Mouse (Mus musculus) liver, embryonic 14.5 days (tissue): ENCODE measurements around the gene Ddx55. TPM values are rescaled to one million over a fixed set of nuclear protein-coding genes. Genes with fewer than 3 reads are reported as not detected.

Experiments
- ATAC-seq: fragments of 200-750 bp; cut with Nextera tagmentation; 2 replicates; pipeline ENCODE4 v1.8.0; 2017; ENCODE audit warnings: moderate number of reproducible peaks, mild to moderate bottlenecking, moderate library complexity; ENCODE audit not compliant: insufficient read depth
- DNase-seq, 3 experiments: peaks; one replicate each; pipeline ENCODE4 v3.0.0-alpha.2; 2012 to 2013; ENCODE audit warnings: low read depth in 3 of 3, low spot score in 3 of 3
- H3K27ac ChIP-seq: fragments of 300-500 bp; sonication (generic); 2 replicates; pipeline ENCODE4 v1.5.1; 2014; ENCODE audit warnings: moderate library complexity, mild to moderate bottlenecking, control low read depth, inconsistent platforms
- H3K27me3 ChIP-seq: fragments of 300-500 bp; sonication (generic); 2 replicates; pipeline ENCODE4 v1.6.1; 2014; ENCODE audit warnings: mild to moderate bottlenecking, low read length, moderate library complexity; ENCODE audit not compliant: control insufficient read depth, insufficient read depth
- H3K36me3 ChIP-seq: fragments of 300-500 bp; sonication (generic); replicated peaks from 2 replicates; pipeline ENCODE4 v1.6.1; 2014; ENCODE audit warnings: low read depth; ENCODE audit not compliant: control insufficient read depth, insufficient read depth
- H3K4me1 ChIP-seq, 2 experiments: fragments of 200-500 bp in 1 of 2; fragments of 300-500 bp in 1 of 2; sonication (generic) in 1 of 2; replicated peaks; 2 replicates each; pipeline ENCODE4 v1.6.1; 2012 to 2014; ENCODE audit warnings: antibody characterized with exemption in 1 of 2, inconsistent platforms in 1 of 2, low read length in 1 of 2; ENCODE audit not compliant: control insufficient read depth in 2 of 2, insufficient read depth in 2 of 2
- H3K4me2 ChIP-seq: fragments of 300-500 bp; sonication (generic); 2 replicates; pipeline ENCODE4 v1.6.1; 2014; ENCODE audit warnings: low read depth, mild to moderate bottlenecking, control low read depth, moderate library complexity
- H3K4me3 ChIP-seq, 2 experiments: fragments of 200-500 bp in 1 of 2; fragments of 300-500 bp in 1 of 2; sonication (generic) in 1 of 2; 2 replicates each; pipeline ENCODE4 v1.5.1; 2012 to 2014; ENCODE audit warnings: low read depth in 2 of 2, low read length in 2 of 2, mild to moderate bottlenecking in 2 of 2, control low read depth in 1 of 2, inconsistent platforms in 1 of 2, moderate library complexity in 1 of 2; ENCODE audit not compliant: insufficient read depth in 1 of 2
- H3K9ac ChIP-seq: fragments of 300-500 bp; sonication (generic); replicated peaks from 2 replicates; pipeline ENCODE4 v1.6.1; 2014; ENCODE audit warnings: mild to moderate bottlenecking, control low read depth, moderate library complexity
- H3K9me3 ChIP-seq: fragments of 300-500 bp; sonication (generic); 2 replicates; pipeline ENCODE4 v1.6.1; 2016; ENCODE audit warnings: low read length, mixed read lengths; ENCODE audit not compliant: control insufficient read depth
- CTCF ChIP-seq: IDR thresholded peaks from 2 replicates; pipeline ENCODE4 v1.5.1; 2016; ENCODE audit warnings: antibody characterized with exemption, low read depth, control low read depth
- EP300 ChIP-seq: IDR thresholded peaks from 2 replicates; pipeline ENCODE4 v1.6.1; 2016; ENCODE audit warnings: antibody characterized with exemption, low read depth
- WGBS: fragments of 180-500 bp; shearing (Covaris S2); extraction: QIAGEN DNeasy Blood & Tissue Kit; methylation state at CpG from one replicate; pipeline ENCODE4 v1.1.7; 2014; ENCODE audit not compliant: insufficient replicate concordance; 5-methylcytosine and 5-hydroxymethylcytosine counted together
- polyA plus RNA-seq, 2 experiments: library from polyadenylated mRNA; depleted of rRNA in 1 of 2; stranded (reverse) in 1 of 2; unstranded in 1 of 2; fragments of >200 nt; fragmentation: Nextera tagmentation in 1 of 2; extraction: Ambion mirVana in 1 of 2; gene quantifications; 2 replicates each; pipeline versions ENCODE4 v1.2.1 to v1.2.3; 2012 to 2014

The Ddx55 gene
- polyA plus RNA-seq (2012; rRNA removed) (5.2 and 7.1 TPM in 2 replicates), polyA plus RNA-seq (2014; fragmentation: Nextera tagmentation; extraction: Ambion mirVana) (4.7 and 5.4 TPM in 2 replicates)

DNA sequence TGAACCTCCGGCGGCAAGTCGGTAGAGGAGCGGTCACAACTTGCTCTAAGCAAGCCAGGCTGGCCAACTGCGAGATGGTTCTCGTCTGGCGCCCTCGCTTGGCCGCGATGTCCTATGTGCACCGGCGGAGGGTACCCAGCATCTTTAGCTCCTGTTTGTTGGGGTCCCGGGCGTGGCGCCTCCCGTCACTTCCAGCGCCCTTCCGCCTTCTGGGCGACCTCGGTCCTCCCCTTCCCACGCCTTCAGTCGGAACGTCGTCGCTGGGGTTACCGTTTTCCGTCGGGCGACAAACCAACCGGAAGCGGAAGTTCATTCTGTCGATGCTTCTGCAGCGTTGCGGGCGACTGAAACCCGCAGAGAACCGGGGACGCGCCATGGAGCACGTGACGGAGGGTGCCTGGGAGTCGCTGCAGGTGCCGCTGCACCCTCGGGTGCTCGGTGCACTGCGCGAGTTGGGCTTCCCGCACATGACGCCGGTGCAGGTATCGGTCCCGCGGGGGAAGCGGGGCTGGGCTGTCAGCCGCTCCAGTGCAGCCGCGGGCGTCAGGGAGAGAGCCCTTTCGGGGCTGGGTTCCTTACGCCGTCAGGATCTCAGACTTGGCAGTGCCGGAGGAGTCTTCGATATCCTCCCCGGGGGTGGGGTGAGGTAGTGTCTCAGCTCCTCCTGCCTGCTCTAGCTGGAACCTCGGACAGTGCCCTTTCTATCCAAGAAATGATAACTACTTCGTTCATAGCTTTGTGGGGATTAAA, at the start of gene Ddx55:
Gene Ddx55, plus strand, starts transcription at position 307 of the 750 bp plus-strand sequence.
- Histone ChIP-seq H3K4me2 (peak within 1 kb of the TSS; percentile 75), H3K4me3 (peak within 1 kb of the TSS; percentile 72 to 91), H3K4me1 (peaks cover 7 to 10% of the 10 kb centered on the region in 2 experiments; a peak in 3 of 4 replicates), H3K9me3 (no peaks in the 10 kb centered on the region), H3K36me3 (peaks cover 24% of the 10 kb centered on the region), H3K27me3 (no peaks in the 10 kb centered on the region), H3K27ac (peak within 1 kb of the TSS; percentile 31), H3K9ac (peak within 1 kb of the TSS; percentile 69)
- ATAC-seq = peak; percentile 87
- WGBS = under 1% methylated on average over 66 of the region's 66 CpGs
- DNase-seq = peak; percentile 79 to 87 (median 79)
- peak; percentile 46 for TF ChIP-seq CTCF
- no peak for TF ChIP-seq EP300

DNA sequence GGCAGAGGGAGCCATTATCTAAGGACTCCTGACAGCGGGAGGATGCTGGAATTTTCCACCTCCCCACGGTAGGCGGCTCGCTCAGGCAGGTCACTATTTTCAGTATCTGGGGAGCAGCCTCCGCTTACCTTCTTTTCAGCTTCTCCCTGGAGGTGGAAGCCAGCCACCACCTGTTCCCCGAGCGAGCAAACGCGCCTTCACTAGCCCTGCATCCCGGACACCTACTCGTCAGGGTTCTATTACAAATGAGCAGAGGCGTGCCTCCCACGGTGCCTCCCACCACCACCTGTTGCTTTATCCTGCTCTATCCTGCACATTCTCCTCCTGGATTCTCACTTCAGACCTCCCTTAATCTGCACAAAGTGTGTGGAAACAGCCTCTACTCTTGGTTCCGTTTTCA, 48.9 kb upstream of the Ddx55 start:
- no peaks in the 10 kb centered on the region for H3K9me3 ChIP-seq
- no peak for DNase-seq
- H3K4me1 ChIP-seq = peaks cover 5 to 6% of the 10 kb centered on the region in 2 experiments; a peak in 3 of 4 replicates
- H3K4me2 ChIP-seq = no peak overlapping the region
- WGBS = 66% methylated on average over 14 of the region's 14 CpGs
- no peak overlapping the region for H3K27ac ChIP-seq
- H3K9ac ChIP-seq = no peak overlapping the region
- TF ChIP-seq EP300 (no peak), CTCF (no peak)
- no peaks in the 10 kb centered on the region for H3K36me3 ChIP-seq
- H3K27me3 ChIP-seq = no peaks in the 10 kb centered on the region
- no peak overlapping the region for H3K4me3 ChIP-seq
- no peak for ATAC-seq

DNA sequence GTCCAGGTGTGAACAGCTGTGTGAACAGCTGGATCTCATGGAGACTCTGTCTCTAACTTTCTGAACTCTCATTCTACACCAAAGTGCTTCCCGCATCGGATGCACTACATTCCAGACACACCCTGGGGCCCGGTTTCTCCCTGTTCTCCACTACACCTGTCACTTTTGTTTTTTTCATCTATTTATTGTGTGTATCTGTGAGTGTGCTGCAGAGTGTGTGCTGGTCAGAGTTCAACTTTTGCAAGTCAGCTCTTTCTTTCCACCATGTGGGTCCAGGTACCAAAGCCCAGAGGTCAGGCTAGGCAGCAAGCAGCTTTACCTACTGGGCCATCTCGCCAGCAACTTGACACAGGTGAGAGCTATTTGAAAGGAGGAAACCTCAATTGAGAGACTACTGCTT, 47.4 kb upstream of the Ddx55 start:
- Histone ChIP-seq H3K4me3 (no peak overlapping the region), H3K27ac (no peak overlapping the region), H3K27me3 (no peaks in the 10 kb centered on the region), H3K9me3 (no peaks in the 10 kb centered on the region), H3K9ac (no peak overlapping the region), H3K36me3 (no peaks in the 10 kb centered on the region), H3K4me2 (no peak overlapping the region), H3K4me1 (no peaks in the 10 kb centered on the region)
- TF ChIP-seq CTCF = no peak
- TF ChIP-seq EP300 = no peak
- DNase-seq (no peak), ATAC-seq (no peak)
- 81% methylated on average over 4 of the region's 4 CpGs for WGBS

DNA sequence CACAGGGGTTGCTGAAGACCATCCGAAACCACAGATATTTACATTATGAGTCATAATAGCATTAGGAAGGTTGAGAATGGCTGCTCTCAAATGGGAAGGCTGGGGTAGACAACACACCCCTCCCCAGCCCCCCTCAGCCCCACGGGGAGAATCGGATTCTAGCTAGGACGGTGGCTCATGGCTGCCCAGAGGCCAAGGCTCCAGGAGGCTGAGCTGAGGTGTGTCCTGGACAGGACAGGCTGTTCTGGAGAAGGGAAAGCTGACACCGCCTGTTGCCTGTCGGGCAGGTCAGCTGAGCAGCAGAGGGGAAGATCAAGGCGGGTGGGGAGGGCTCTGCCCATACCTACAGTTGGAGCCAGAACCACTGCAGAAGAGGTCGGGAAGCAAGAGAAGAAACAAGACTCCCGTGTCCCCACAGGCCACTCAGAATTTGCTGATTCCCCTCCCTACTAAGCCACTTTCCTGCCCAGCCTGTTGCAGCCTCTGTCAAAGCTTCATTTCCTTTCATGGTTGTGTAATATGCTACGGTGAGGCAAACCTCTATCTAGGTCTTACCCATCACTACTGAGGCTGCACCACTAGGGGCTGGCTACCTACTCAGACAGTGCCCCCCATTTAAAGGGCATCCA, 45.8 kb upstream of the Ddx55 start:
- TF ChIP-seq EP300 = no peak
- 0 out of 2 replicates have a peak, but pooled peaks have one; percentile 5 for TF ChIP-seq CTCF
- H3K9me3 ChIP-seq = no peaks in the 10 kb centered on the region
- DNase-seq (no peak), ATAC-seq (no peak)
- no peak overlapping the region for H3K4me3 ChIP-seq
- H3K27ac ChIP-seq = no peak overlapping the region
- H3K4me2 ChIP-seq = no peak overlapping the region
- H3K4me1 ChIP-seq = no peaks in the 10 kb centered on the region
- WGBS = 47% methylated on average over 10 of the region's 10 CpGs
- no peak overlapping the region for H3K9ac ChIP-seq
- no peaks in the 10 kb centered on the region for H3K36me3 ChIP-seq
- H3K27me3 ChIP-seq = no peaks in the 10 kb centered on the region

DNA sequence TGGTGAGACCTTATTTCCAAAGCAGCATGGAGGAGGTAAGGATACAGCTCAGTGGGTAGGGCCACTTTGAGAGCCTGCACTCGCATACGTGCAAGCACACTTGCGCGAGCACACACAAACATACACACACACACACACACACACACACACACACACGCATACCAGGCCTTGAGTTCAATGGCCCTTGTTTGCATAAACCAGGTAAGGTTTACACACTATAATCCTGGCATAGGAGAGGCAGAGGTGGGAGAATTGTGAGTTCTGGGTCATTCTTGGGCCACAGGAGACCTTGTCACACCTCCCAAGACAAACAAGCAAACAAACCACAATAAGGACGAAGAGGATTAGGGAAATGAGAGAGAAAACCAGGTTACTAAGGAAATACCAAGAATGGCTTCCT, 43.5 kb upstream of the Ddx55 start:
- 76% methylated on average over 6 of the region's 6 CpGs for WGBS
- no peaks in the 10 kb centered on the region for H3K4me1 ChIP-seq
- DNase-seq = no peak
- no peak overlapping the region for H3K27ac ChIP-seq
- H3K4me2 ChIP-seq = no peak overlapping the region
- H3K36me3 ChIP-seq = no peaks in the 10 kb centered on the region
- TF ChIP-seq EP300 (no peak), CTCF (no peak)
- H3K4me3 ChIP-seq = no peak overlapping the region
- H3K9ac ChIP-seq = no peak overlapping the region
- H3K27me3 ChIP-seq = no peaks in the 10 kb centered on the region
- H3K9me3 ChIP-seq = no peaks in the 10 kb centered on the region
- no peak for ATAC-seq
